Mouse (Mus musculus) gastrocnemius, adult 18-20 months (tissue): Measurements from ENCODE around the gene Mgat5. TPM values are rescaled to one million over a fixed set of nuclear protein-coding genes. Genes with fewer than 3 reads are reported as not detected.

ENCODE experiments used
- DNase-seq: peaks from one replicate; pipeline ENCODE4 v3.0.0; 2021; ENCODE audit warnings: low spot score
- total RNA-seq, 2 experiments: library from RNA; stranded (reverse); gene quantifications; 2 replicates each; pipeline ENCODE4 v1.2.3; 2021

Gene Mgat5
- total RNA-seq, 2 experiments from 2014 or later: 0.78 to 1.4 TPM

GRCm38 (mm10) chr1:127425021-127425532 is 220.3 kb downstream of the Mgat5 start:
- DNase-seq: no peak

GRCm38 (mm10) chr1:127430290-127430689 is 225.5 kb downstream of the Mgat5 start:
- DNase-seq: no peak

GRCm38 (mm10) chr1:127434829-127435228 is 230.0 kb downstream of the Mgat5 start:
- DNase-seq: no peak

GRCm38 (mm10) chr1:127437091-127437490 is 232.3 kb downstream of the Mgat5 start:
- DNase-seq: no peak

- no peak for DNase-seq
These were observed 234.7 kb downstream of the Mgat5 start for GRCm38 (mm10) chr1:127439452-127439891.

GRCm38 (mm10) chr1:127441007-127441406 is 236.2 kb downstream of the Mgat5 start:
- DNase-seq: no peak

GRCm38 (mm10) chr1:127441736-127442135 is 236.9 kb downstream of the Mgat5 start:
- no peak for DNase-seq

- peak; percentile 3 for DNase-seq
These were observed 238.4 kb downstream of the Mgat5 start for GRCm38 (mm10) chr1:127442880-127443877.

- DNase-seq: peak; percentile 20
These were observed 240.1 kb downstream of the Mgat5 start for GRCm38 (mm10) chr1:127444836-127445485.

- no peak for DNase-seq
These were observed 248.6 kb downstream of the Mgat5 start for GRCm38 (mm10) chr1:127453397-127453796.

GRCm38 (mm10) chr1:127459015-127459451 is 254.2 kb downstream of the Mgat5 start:
- DNase-seq: peak; percentile 63

- no peak for DNase-seq
These were observed 254.8 kb downstream of the Mgat5 start for GRCm38 (mm10) chr1:127459576-127459975.

GRCm38 (mm10) chr1:127461017-127461416 is 256.2 kb downstream of the Mgat5 start:
- no peak for DNase-seq

GRCm38 (mm10) chr1:127464041-127464440 is 259.2 kb downstream of the Mgat5 start:
- no peak for DNase-seq

- DNase-seq: no peak
These were observed 260.5 kb downstream of the Mgat5 start for GRCm38 (mm10) chr1:127465292-127465691.

GRCm38 (mm10) chr1:127467238-127467637 is 262.4 kb downstream of the Mgat5 start:
- DNase-seq: no peak

- DNase-seq: no peak
These were observed 265.4 kb downstream of the Mgat5 start for GRCm38 (mm10) chr1:127470175-127470574.

- no peak for DNase-seq
These were observed 270.9 kb downstream of the Mgat5 start for GRCm38 (mm10) chr1:127475756-127476155.

- DNase-seq: no peak
These were observed 278.1 kb downstream of the Mgat5 start for GRCm38 (mm10) chr1:127482911-127483310.

GRCm38 (mm10) chr1:127484188-127484587 is 279.4 kb downstream of the Mgat5 start:
- DNase-seq: no peak

- peak; percentile 18 for DNase-seq
These were observed 280.0 kb downstream of the Mgat5 start for GRCm38 (mm10) chr1:127484826-127485225.

- DNase-seq: peak; percentile 10
These were observed 282.3 kb downstream of the Mgat5 start for GRCm38 (mm10) chr1:127487161-127487560.
